Mouse (Mus musculus): ENCODE measurements at regions not wholly inside any gene's neighbourhood (a gene's known extent, or its start where the extent isn't known, plus 50 kb on each side); places are given as distances from the start of the nearest gene placed in this dataset.

DNA sequence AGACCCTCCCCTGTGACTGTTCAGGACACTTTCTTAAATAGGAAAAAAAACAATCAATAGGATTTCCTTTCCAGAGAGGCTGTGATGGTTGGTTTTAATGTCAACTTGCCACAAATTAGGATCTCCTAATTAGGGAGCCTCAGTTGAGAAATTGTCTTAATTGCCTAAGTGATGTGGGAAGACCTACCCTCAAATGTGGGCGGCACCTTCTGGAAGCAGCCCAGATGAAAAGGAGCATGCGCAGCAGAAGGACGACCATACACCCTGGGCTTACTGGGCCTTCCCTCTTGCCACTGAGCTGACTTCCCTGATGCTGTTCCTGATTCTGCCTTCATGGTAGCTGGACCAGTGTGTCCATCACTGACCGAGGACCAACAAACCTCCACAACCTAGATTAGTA, 203.7 kb upstream of the Jade1 start:
- Histone ChIP-seq H3K27me3 (ENCODE audit: insufficient read depth, low read length) (peaks cover 24% of the 10 kb centered on the region), H3K4me1 (ENCODE audit: insufficient read depth, low read depth, low read length) (peaks cover 3% of the 10 kb centered on the region), H3K4me3 (ENCODE audit: low read depth, low read length) (no peak overlapping the region), H3K9me3 (replicated peaks) (no peaks in the 10 kb centered on the region), H3K36me3 (replicated peaks) (no peaks in the 10 kb centered on the region)
- DNase-seq (ENCODE audit: low spot score) (no peak), ATAC-seq (ENCODE audit: extremely low read depth, insufficient number of reproducible peaks, low FRiP score, poor library complexity, severe bottlenecking) (no peak)
- TF ChIP-seq GATA2 (IDR thresholded peaks at IDR 0.05; ENCODE audit: borderline replicate concordance, low read depth, low read length) (no peak), GATA1 (IDR thresholded peaks at IDR 0.05; ENCODE audit: borderline replicate concordance, low read length) (no peak), TAL1 (conservative IDR thresholded peaks at IDR 0.05; ENCODE audit: low read depth, low read length) (no peak), POLR2AphosphoS5 (IDR thresholded peaks at IDR 0.05; ENCODE audit: insufficient replicate concordance, low read depth, low read length) (no peak), CTCF (IDR thresholded peaks at IDR 0.05; ENCODE audit: low read depth, low read length) (no peak)

DNA sequence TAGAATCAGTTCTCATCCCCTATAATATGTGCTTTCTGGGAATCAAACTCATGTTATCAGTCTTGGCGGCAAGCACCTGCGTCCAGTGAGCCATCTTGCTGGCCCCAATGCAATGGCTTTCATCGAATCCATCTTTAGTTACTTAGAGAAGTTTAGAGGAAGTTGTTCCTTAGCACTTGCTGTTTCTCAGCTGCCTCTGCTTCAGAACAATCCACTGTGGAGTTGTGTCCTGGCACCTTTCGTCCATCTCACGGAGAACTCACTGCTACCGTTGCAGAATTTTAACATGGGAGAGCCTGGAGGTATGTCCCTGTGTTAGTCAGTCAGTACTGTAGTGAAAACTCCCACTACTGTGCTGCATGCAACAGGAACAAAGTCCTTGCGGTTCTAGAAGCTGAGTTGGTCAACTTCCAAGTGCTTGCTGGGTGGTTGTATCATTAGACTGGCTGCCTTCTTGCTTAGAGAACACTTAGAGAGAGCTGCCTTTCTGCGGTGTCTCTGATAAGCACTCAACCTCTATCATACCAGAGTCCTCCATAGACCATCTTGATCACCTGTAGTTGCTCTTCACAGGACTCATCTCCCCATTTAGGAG, 204.3 kb upstream of the Jade1 start:
- H3K4me1 ChIP-seq (ENCODE audit: insufficient read depth, low read depth, low read length), result peaks cover 3% of the 10 kb centered on the region
- TF ChIP-seq GATA1 (IDR thresholded peaks at IDR 0.05; ENCODE audit: borderline replicate concordance, low read length) (no peak), POLR2AphosphoS5 (IDR thresholded peaks at IDR 0.05; ENCODE audit: insufficient replicate concordance, low read depth, low read length) (no peak), GATA2 (IDR thresholded peaks at IDR 0.05; ENCODE audit: borderline replicate concordance, low read depth, low read length) (no peak), TAL1 (conservative IDR thresholded peaks at IDR 0.05; ENCODE audit: low read depth, low read length) (no peak), CTCF (IDR thresholded peaks at IDR 0.05; ENCODE audit: low read depth, low read length) (no peak)
- H3K9me3 ChIP-seq (replicated peaks), result no peaks in the 10 kb centered on the region
- no peak overlapping the region for H3K4me3 ChIP-seq (ENCODE audit: low read depth, low read length)
- no peaks in the 10 kb centered on the region for H3K36me3 ChIP-seq (replicated peaks)
- peaks cover 24% of the 10 kb centered on the region for H3K27me3 ChIP-seq (ENCODE audit: insufficient read depth, low read length)
- DNase-seq (ENCODE audit: low spot score) (no peak), ATAC-seq (ENCODE audit: extremely low read depth, insufficient number of reproducible peaks, low FRiP score, poor library complexity, severe bottlenecking) (no peak)

DNA sequence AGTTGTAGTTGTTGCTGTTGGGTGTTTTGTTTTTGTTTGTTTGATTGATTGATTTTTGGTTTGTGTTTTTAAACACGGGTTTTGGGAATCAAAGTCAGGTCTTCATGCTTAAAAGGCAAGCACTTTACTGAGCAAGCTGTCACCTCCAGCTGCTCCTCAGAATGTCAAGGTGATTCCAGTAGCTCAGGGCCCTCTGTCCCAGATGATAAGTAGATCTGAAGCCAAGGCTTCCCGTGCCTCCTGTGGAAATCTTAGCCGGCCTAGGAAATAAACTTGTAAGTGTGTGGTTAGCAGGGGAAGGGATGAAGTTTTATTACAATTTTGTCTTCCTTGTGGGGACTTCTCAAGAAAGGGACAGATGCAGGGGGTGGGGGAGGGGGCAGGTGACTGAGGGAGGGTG, 205.2 kb upstream of the Jade1 start:
- TF ChIP-seq POLR2AphosphoS5 (IDR thresholded peaks at IDR 0.05; ENCODE audit: insufficient replicate concordance, low read depth, low read length) (no peak), GATA1 (IDR thresholded peaks at IDR 0.05; ENCODE audit: borderline replicate concordance, low read length) (no peak)

DNA sequence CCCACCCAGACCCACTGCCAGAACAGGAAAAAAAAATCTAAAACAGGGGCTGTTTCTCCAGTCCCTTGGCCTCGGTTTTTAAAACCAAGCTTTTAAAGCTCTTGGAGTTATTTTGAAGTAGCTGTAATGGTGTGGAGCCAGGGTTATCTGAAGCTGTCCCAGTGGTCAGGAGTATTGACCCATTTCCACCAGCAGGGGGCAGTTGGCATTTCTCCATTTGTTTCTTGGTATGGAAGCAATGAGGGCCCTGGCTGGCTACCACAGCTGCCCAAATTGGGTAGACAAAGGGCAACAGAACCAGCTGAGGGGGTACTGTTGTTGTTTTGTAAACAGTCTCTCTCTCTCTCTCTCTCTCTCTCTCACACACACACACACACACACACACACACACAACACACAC, 206.7 kb upstream of the Jade1 start:
- peaks cover 3% of the 10 kb centered on the region for H3K4me1 ChIP-seq (ENCODE audit: insufficient read depth, low read depth, low read length)
- H3K36me3 ChIP-seq (replicated peaks), result no peaks in the 10 kb centered on the region
- TF ChIP-seq CTCF (IDR thresholded peaks at IDR 0.05; ENCODE audit: low read depth, low read length), result no peak
- TF ChIP-seq POLR2AphosphoS5 (IDR thresholded peaks at IDR 0.05; ENCODE audit: insufficient replicate concordance, low read depth, low read length), result no peak
- no peak for TF ChIP-seq GATA1 (IDR thresholded peaks at IDR 0.05; ENCODE audit: borderline replicate concordance, low read length)
- TF ChIP-seq TAL1 (conservative IDR thresholded peaks at IDR 0.05; ENCODE audit: low read depth, low read length), result no peak
- no peak for TF ChIP-seq GATA2 (IDR thresholded peaks at IDR 0.05; ENCODE audit: borderline replicate concordance, low read depth, low read length)
- no peaks in the 10 kb centered on the region for H3K9me3 ChIP-seq (replicated peaks)
- no peak overlapping the region for H3K4me3 ChIP-seq (ENCODE audit: low read depth, low read length)
- DNase-seq (ENCODE audit: low spot score) (no peak), ATAC-seq (ENCODE audit: extremely low read depth, insufficient number of reproducible peaks, low FRiP score, poor library complexity, severe bottlenecking) (peak; percentile 28)
- H3K27me3 ChIP-seq (ENCODE audit: insufficient read depth, low read length), result peaks cover 15% of the 10 kb centered on the region

More for the DNA sequence above, 205.2 kb upstream of the Jade1 start:
- DNase-seq (ENCODE audit: low spot score) (no peak), ATAC-seq (ENCODE audit: extremely low read depth, insufficient number of reproducible peaks, low FRiP score, poor library complexity, severe bottlenecking) (no peak)
- Histone ChIP-seq H3K4me3 (ENCODE audit: low read depth, low read length) (no peak overlapping the region), H3K4me1 (ENCODE audit: insufficient read depth, low read depth, low read length) (peaks cover 3% of the 10 kb centered on the region), H3K9me3 (replicated peaks) (no peaks in the 10 kb centered on the region), H3K36me3 (replicated peaks) (no peaks in the 10 kb centered on the region), H3K27me3 (ENCODE audit: insufficient read depth, low read length) (peaks cover 18% of the 10 kb centered on the region)

DNA sequence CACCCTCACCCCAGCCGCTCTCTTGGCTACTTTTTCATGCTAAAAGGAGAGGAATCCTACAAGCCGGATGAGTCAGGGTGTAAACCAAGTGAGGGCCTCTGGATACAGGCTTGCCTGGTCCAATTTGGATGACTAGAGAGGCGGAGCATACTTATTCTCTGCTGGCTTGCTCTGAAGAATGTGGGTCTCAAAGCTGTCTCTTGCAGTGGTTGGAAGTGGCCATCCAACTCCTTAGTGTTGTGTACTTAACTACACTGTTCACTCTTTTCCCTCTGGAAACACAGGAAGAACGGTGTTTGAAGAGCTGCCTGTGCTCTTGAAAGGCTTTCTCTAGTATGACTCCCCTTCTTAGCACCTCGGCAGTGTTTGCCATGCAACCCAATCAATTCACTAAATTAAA, 208.7 kb upstream of the Jade1 start:
- no peaks in the 10 kb centered on the region for H3K36me3 ChIP-seq (replicated peaks)
- TF ChIP-seq GATA2 (IDR thresholded peaks at IDR 0.05; ENCODE audit: borderline replicate concordance, low read depth, low read length), result no peak
- no peak for TF ChIP-seq TAL1 (conservative IDR thresholded peaks at IDR 0.05; ENCODE audit: low read depth, low read length)
- no peak for TF ChIP-seq CTCF (IDR thresholded peaks at IDR 0.05; ENCODE audit: low read depth, low read length)
- no peak for TF ChIP-seq GATA1 (IDR thresholded peaks at IDR 0.05; ENCODE audit: borderline replicate concordance, low read length)
- no peak for TF ChIP-seq POLR2AphosphoS5 (IDR thresholded peaks at IDR 0.05; ENCODE audit: insufficient replicate concordance, low read depth, low read length)
- H3K9me3 ChIP-seq (replicated peaks), result no peaks in the 10 kb centered on the region
- H3K4me3 ChIP-seq (ENCODE audit: low read depth, low read length), result no peak overlapping the region
- ATAC-seq (ENCODE audit: extremely low read depth, insufficient number of reproducible peaks, low FRiP score, poor library complexity, severe bottlenecking) (no peak), DNase-seq (ENCODE audit: low spot score) (no peak)
- H3K4me1 ChIP-seq (ENCODE audit: insufficient read depth, low read depth, low read length), result no peaks in the 10 kb centered on the region; the same call in 1 of the 2 replicates
- peaks cover 7% of the 10 kb centered on the region for H3K27me3 ChIP-seq (ENCODE audit: insufficient read depth, low read length)

DNA sequence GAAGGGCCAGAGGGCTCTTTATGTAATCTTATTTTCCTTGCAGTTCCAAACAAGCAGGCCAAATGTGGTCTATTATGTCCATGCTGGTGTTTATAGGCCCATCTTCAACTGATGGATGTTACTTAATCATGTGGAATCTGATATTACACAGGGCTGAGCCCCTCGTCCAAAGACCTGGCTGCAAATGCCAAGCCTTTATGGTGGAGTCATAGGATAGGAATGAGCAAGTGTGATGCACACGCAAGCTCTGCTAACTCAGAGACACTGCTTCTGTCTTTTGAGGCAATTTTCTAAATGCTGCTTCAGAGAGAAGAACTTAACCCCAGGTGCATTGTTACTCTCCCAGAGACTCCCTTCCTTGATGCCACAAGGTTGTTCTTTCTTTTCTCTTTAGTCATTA, 212.1 kb upstream of the Jade1 start:
- TF ChIP-seq CTCF (IDR thresholded peaks at IDR 0.05; ENCODE audit: low read depth, low read length) (no peak), GATA2 (IDR thresholded peaks at IDR 0.05; ENCODE audit: borderline replicate concordance, low read depth, low read length) (no peak), GATA1 (IDR thresholded peaks at IDR 0.05; ENCODE audit: borderline replicate concordance, low read length) (no peak), TAL1 (conservative IDR thresholded peaks at IDR 0.05; ENCODE audit: low read depth, low read length) (no peak), POLR2AphosphoS5 (IDR thresholded peaks at IDR 0.05; ENCODE audit: insufficient replicate concordance, low read depth, low read length) (no peak)
- ATAC-seq (ENCODE audit: extremely low read depth, insufficient number of reproducible peaks, low FRiP score, poor library complexity, severe bottlenecking), result no peak
- Histone ChIP-seq H3K9me3 (replicated peaks) (no peaks in the 10 kb centered on the region), H3K4me3 (ENCODE audit: low read depth, low read length) (no peak overlapping the region), H3K4me1 (ENCODE audit: insufficient read depth, low read depth, low read length) (no peaks in the 10 kb centered on the region; the same call in 1 of the 2 replicates), H3K36me3 (replicated peaks) (no peaks in the 10 kb centered on the region), H3K27me3 (ENCODE audit: insufficient read depth, low read length) (peaks cover 6% of the 10 kb centered on the region)
- no peak for DNase-seq (ENCODE audit: low spot score)
